Mouse (Mus musculus): ENCODE data around the gene Tmem39b. TPM values are rescaled to one million over a fixed set of nuclear protein-coding genes. Genes with fewer than 3 reads are reported as not detected.

Tmem39b gene
- polyA plus RNA-seq, 1 experiment, result 1.0 TPM

DNA sequence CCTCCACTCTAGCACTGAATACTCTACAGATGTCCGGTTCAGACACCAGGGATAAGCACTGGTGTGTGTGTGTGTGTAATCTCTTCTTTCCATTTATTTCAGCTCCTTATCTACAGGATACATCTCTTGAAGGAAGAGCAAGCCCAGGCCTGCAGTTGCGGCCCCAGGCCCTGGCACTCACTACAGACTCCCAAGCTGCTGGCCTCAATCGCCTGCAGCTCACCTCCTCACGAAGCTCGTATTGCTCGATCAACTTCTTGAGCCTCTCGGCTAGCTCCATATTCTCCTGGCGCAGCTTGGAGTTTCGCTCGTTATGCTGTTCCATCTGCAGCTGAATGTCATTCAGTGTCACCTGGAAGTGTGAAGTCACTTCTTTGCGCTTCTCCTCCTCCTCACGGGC is 64.8 kb downstream of the Tmem39b start:
- no peak overlapping the region for H3K4me3 ChIP-seq (replicated peaks)
- H3K36me3 ChIP-seq (ENCODE audit: control insufficient read depth), result peaks cover 95% of the 10 kb centered on the region
- H3K4me1 ChIP-seq (ENCODE audit: control insufficient read depth), result peaks cover 32% of the 10 kb centered on the region
- H3K27me3 ChIP-seq (ENCODE audit: control insufficient read depth), result no peaks in the 10 kb centered on the region
- TF ChIP-seq GATA1 (IDR thresholded peaks at IDR 0.05; ENCODE audit: low read length) (no peak), TAL1 (IDR thresholded peaks at IDR 0.05; ENCODE audit: low read length) (no peak)
- no peaks in the 10 kb centered on the region for H3K9me3 ChIP-seq (ENCODE audit: control insufficient read depth, low read length)

DNA sequence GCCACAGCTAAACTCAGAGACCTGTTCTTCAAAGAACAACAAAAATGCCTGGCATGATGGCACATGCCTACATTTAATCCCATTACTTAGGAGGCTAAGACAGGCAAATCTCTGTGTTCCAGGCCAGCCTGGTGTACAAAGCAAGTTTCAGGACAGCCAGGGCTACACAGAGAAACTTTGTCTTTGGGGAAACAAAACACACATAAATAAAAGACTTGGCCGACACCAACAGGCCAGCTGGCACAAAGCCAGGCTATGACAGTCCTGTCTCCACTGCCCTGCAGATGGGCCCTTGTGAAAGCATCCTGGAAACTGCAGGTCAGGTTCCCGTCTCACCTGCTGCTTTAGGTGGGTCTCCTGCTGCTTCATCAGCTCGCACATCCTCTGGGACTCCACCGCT is 65.7 kb downstream of the Tmem39b start:
- Histone ChIP-seq H3K36me3 (ENCODE audit: control insufficient read depth) (peaks cover 95% of the 10 kb centered on the region), H3K4me1 (ENCODE audit: control insufficient read depth) (peaks cover 39% of the 10 kb centered on the region), H3K4me3 (replicated peaks) (no peak overlapping the region), H3K27me3 (ENCODE audit: control insufficient read depth) (no peaks in the 10 kb centered on the region), H3K9me3 (ENCODE audit: control insufficient read depth, low read length) (no peaks in the 10 kb centered on the region)
- no peak for TF ChIP-seq TAL1 (IDR thresholded peaks at IDR 0.05; ENCODE audit: low read length)
- no peak for TF ChIP-seq GATA1 (IDR thresholded peaks at IDR 0.05; ENCODE audit: low read length)

Other genes with a start within 250 kb of the Tmem39b start
- 87.8 and 92.9 TPM in 2 replicates for gene Bsdc1, start 235.3 kb downstream of the Tmem39b start, polyA plus RNA-seq (2012)
- gene Tssk3, start 205.8 kb downstream of the Tmem39b start, polyA plus RNA-seq (2012), result not detected in 2 replicates
- 1.5 and 1.9 TPM in 2 replicates for gene Fam229a, start 205.6 kb downstream of the Tmem39b start, polyA plus RNA-seq (2012)
- gene Marcksl1, start 183.3 kb downstream of the Tmem39b start, polyA plus RNA-seq (2012), result 1.2 and 1.4 TPM in 2 replicates
- gene Hdac1, start 154.1 kb downstream of the Tmem39b start, polyA plus RNA-seq (2012), result 9.1 and 9.2 TPM in 2 replicates
- gene Lck, start 123.2 kb downstream of the Tmem39b start, polyA plus RNA-seq (2012), result 3.0 and 3.1 TPM in 2 replicates
- gene Fam167b, start 118.3 kb downstream of the Tmem39b start, polyA plus RNA-seq (2012), result 0.15 TPM in 1 of 2 replicates, not detected in the other
- 14.4 and 16.7 TPM in 2 replicates for gene Eif3i, start 96.2 kb downstream of the Tmem39b start, polyA plus RNA-seq (2012)
- gene Tmem234, start 96.2 kb downstream of the Tmem39b start, polyA plus RNA-seq (2012), result 53.2 and 58.6 TPM in 2 replicates
- gene Dcdc2b, start 82.6 kb downstream of the Tmem39b start, polyA plus RNA-seq (2012), result not detected in 2 replicates
- 0.09 and 0.11 TPM in 2 replicates for gene Iqcc, start 77.7 kb downstream of the Tmem39b start, polyA plus RNA-seq (2012)
- gene Ccdc28b, start 72.9 kb downstream of the Tmem39b start, polyA plus RNA-seq (2012), result 0.73 and 2.6 TPM in 2 replicates
- 2.8 and 3.0 TPM in 2 replicates for gene Txlna, start 55.8 kb downstream of the Tmem39b start, polyA plus RNA-seq (2012)
- 0.47 and 0.65 TPM in 2 replicates for gene Kpna6, start 24.1 kb downstream of the Tmem39b start, polyA plus RNA-seq (2012)
- gene Khdrbs1, start 45.5 kb upstream of the Tmem39b start, polyA plus RNA-seq (2012), result 5.8 and 6.3 TPM in 2 replicates
- 3.6 and 4.7 TPM in 2 replicates for gene Ptp4a2, start 114.4 kb upstream of the Tmem39b start, polyA plus RNA-seq (2012)
- not detected in 2 replicates for gene Spocd1, start 232.4 kb upstream of the Tmem39b start, polyA plus RNA-seq (2012)

Measured in erythroblast, embryonic 14.5 days (primary cell).